Mouse (Mus musculus): ENCODE measurements at regions not wholly inside any gene's neighbourhood (a gene's known extent, or its start where the extent isn't known, plus 50 kb on each side); places are given as distances from the start of the nearest gene placed in this dataset.

DNA sequence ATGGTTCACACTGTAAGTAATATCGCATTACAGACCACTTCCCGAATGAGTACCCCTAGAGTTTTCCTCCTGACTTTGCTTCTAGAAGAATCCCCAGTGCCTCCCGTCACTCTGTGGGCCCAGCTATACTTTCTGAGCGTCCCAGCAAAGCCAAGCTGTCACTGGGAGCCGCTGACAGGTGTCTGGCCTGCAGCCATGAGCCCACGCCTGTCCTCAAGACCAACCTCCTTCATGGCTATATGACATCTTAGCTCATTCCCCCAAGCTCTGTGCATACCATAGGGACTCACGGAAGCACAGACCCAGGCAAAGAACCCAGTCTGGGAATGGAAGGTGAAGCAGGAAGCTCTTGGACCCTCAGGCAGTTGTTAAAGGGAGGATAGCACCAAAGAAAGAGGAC is 55.3 kb upstream of the Rgma start:
- TF ChIP-seq CTCF (IDR thresholded peaks at IDR 0.05; ENCODE audit: insufficient read depth, low read depth, low read length), result no peak
- no peak for TF ChIP-seq POLR2A (IDR thresholded peaks at IDR 0.05; ENCODE audit: insufficient read depth, low read depth, low read length)
